Mouse (Mus musculus) layer of hippocampus, postnatal 25 days (tissue): Measurements from ENCODE around the gene Rpia. TPM values are rescaled to one million over a fixed set of nuclear protein-coding genes. Genes with fewer than 3 reads are reported as not detected.
A peak's percentile ranks its signal among the peaks of the same experiment; 100 is the strongest.
"Not testable (repeated sequence)": the region's sequence is repeated elsewhere in the genome, so short reads cannot be mapped to it uniquely, and the experiment has no call there.

ENCODE experiments used
- DNase-seq, 2 experiments: peaks; one replicate each; pipeline ENCODE4 v3.0.0; 2022; ENCODE audit warnings: mixed read lengths in 2 of 2, low spot score in 1 of 2; ENCODE audit errors: extremely low spot score in 1 of 2
- total RNA-seq, 2 experiments: library from RNA; stranded (reverse); gene quantifications; 2 replicates each; pipeline ENCODE4 v1.2.3; 2021

Rpia gene
- 10 to 100 TPM in 1 of 2 experiments, 1 to 10 TPM in 1; 9.9 to 11.6 TPM for total RNA-seq

- DNase-seq = peak; percentile 93 to 94
Measured at GRCm38 (mm10) chr6:70791824-70792535, at the start of gene Rpia. TSS of gene Rpia (minus strand) at chr6:70792232.

DNA sequence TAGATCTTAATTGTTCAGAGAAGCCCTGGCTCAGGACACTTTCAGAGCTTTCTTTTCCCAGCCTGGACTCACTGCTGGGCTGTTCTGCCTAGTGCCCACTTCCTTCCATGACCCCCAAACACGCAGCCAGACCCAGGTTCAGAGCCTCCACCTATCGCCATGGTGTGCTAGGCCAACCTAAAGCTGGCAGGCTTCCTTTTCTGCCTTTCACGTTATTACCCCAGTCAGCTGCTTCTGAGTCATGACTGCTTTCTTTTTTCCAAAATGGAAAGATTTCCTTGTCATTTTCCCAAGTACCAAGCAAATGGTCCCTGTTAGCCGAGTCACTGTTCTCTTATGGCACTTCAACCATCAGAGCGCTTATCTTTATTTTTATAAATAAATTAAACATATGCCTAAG lies 48.2 kb upstream of the Rpia start:
- no peak for DNase-seq

GRCm38 (mm10) chr6:70838532-70838931 lies 46.5 kb upstream of the Rpia start:
- no peak for DNase-seq

DNA sequence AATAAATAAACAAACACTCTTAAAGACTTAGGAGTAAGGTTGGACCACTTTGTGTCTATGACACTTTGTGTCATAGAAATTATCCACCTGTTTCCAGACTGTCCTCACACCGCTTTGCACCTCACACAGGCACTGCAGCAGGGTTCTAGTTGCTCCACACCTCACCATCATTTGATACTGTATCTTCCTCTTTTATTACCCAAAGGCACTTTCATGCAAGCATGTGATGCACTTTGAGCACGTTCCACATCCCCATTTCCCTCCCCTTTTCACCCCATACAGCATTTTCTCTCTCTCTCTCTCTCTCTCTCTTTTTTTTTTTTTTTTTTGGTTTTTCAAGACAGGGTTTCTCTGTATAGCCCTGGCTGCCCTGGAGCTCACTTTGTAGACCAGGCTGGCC lies 45.3 kb upstream of the Rpia start:
- no peak for DNase-seq

- no peak for DNase-seq
Measured at GRCm38 (mm10) chr6:70831179-70831839, 39.3 kb upstream of the Rpia start.

DNA sequence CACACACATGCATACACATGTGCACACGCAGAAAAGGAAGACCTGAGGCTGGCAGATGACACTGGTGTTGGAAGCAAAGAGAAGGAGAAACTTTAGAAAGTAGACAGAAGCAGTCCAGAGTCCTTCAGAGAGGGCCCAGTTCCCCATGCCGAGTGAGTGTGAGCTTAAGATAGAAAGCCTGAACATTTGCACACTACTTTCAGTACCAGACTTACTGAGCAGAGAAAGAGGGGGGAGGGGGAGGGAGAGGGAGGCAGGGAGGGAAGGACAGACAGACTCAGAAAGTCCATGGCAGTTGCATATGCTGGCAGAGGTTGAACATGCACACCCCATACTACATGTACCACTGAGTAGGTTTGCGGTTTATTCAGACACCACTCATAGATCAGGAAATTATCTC lies 38.5 kb upstream of the Rpia start:
- no peak for DNase-seq

GRCm38 (mm10) chr6:70829451-70829850 lies 37.4 kb upstream of the Rpia start:
- DNase-seq = no peak

DNA sequence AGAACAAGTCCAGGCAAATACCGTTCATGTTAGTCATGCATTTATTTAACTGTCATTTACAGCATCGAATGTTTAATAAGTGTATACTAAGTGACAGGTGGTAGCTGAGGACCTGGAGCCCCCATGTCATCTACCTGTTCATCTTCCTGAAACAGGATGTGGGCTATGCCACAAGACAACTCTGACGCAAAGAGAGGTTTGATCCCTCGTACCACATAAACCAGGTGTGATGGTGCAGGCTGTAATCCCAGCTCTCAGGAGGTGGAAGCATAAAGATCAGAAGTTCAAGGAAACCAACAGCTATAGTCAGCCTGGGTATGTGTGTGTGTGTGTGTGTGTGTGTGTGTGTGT lies 32.9 kb upstream of the Rpia start:
- no peak for DNase-seq

DNA sequence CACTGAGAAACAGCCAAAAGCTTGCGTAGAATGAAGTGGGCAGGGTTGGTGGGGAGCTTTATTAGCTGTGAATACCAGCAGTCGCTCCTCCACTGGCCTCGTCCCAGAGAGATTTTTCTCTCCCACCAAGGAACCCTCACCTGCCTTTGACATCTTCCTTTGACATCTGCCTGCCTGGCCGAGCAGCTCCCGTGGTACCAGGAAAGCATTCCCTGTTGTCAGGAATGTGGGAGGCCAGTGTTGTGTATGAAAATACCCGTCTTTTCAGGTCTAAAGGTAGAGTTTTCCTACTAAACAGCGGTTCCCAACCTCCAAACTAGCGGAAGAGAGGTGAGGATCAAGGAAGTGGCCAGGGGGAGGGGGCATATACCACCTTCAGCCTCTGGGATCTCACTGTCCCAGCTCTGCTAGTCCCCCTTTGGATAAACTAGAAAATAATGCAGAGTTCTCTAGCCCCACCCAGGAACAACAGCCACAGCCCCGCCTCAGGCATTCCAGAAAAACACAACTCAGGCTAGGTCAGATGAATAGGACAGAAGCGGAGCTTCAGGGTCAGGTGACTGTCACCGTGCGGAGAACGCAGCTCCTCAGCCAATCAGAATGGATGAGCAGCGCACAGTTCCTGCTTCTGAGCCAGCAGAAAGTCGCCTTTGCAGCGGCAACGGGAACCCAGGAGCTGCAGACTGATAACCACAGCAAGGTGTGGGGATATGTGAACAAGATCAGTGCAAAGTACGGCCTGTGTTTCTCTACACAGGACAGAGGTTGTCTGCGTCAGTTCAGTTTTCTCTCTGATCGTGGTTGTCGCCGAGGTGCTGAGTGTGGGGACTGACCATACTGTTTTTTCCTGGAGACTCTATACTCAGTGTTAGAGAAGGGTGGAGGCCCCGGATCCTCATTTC lies 32.3 kb upstream of the Rpia start:
- peak; percentile 43 to 54 for DNase-seq

DNA sequence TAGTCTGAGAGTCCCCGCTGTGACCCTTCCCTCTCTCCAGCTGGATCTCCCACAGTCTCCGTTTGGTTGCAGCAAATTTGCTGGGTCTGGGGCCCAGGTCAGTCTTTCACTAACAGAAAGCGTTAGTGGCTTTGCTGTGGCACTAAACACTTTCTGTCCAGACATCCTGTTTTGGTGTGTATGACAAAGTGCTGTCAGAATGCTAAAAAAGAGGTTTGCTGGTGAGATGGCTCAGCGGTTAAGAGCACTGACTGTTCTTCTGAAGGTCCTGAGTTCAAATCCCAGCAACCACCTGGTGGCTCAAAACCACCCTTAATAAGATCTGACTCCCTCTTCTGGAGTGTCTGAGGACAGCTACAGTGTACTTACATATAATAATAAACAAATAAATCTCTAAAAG lies 31.2 kb upstream of the Rpia start:
- not testable (repeated sequence) for DNase-seq

DNA sequence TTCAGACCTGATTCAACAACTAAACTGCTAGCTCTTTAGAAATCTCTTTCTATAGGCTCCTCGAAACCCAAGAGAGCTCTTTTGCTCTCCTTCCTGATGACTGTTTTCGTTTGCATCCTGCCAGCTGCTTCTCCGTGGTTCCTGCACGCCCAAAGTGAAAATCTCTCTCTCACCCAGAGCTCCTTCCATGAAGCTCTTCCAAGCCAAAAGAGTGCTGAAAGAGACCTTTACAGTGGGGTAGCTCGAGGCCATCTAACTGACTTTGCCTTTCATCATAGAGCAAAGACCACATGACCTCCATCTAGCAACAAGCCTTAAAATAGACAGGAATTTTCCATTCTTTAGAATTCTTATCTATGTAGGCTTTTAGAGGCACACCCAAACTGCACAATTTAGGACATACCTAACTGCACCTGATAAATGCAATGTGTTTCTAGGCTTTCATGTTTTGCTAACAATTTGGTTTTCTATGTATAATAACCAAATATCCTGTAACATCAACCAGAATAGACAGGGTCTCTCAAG lies 30.4 kb upstream of the Rpia start:
- no peak for DNase-seq

GRCm38 (mm10) chr6:70821566-70821965 lies 29.5 kb upstream of the Rpia start:
- DNase-seq = no peak

- DNase-seq = no peak
Measured at GRCm38 (mm10) chr6:70815471-70815870, 23.4 kb upstream of the Rpia start.

DNA sequence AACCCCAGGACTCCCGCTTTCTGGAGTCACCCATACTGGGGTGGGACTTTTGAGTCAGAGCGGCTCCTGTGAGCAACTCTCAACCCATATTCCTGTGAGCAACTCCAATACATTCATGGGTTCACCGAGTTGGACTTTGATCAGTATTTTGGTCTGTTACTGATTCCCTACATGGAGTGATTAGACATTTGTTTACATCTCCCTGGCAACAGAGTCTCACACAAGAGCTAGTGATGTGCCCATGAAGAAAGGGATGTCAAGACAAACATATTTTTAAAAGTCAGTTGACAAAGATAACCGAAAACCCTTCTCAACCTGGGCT lies 22.6 kb upstream of the Rpia start:
- no peak for DNase-seq

DNA sequence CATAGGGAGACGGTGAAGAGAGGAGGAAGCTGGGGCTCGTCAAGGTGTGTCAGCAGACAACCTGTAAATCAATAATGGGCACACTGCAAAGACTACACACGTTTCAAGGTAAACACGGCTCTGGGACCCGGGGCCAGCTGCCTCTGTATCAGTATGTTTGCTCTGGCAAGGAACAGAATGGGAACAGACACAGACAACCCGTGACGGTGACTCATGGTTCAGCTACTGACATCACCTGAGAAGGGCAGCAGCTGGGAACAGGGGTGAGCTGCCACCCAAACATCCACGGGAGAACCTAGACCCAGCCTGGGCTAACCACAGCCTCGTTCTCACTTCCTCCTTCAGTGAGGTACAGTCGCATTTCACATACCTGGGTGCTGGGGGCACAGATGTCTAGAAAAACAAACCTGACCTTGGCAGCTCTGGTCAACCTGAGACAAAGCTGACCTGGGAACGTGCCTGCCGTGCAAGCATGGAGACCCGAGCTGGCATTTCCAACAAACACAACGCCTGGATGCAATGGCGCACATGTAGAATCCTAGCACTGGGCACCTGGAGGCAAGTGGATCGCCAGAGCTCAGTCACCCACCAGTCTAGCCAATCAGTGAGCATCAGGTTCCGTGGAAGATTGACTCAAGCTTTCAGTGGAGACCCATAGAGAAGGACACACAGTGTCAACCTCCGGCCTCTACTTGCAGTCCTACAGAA lies 22.0 kb upstream of the Rpia start:
- no peak for DNase-seq

DNA sequence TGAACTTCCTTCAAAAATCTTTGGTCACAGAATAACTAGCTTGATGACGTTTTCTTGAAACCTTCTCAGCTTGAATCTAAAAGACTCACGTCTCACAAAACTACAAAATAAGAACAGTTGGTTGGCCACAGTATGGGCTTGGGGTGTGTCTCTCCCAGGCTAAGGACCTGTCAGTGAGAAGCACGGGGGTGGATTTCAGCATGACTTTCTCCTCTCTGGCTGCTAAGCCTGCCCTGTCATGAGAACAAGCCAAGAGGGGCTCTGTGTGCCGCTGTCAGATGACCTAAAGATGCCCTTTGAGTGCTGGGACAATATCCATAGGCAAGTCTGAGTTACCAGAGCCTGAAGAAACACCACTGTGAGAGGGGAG lies 20.5 kb upstream of the Rpia start:
- no peak for DNase-seq

- DNase-seq = peak; percentile 76 to 91
Measured at GRCm38 (mm10) chr6:70811557-70812525, 19.8 kb upstream of the Rpia start.

DNA sequence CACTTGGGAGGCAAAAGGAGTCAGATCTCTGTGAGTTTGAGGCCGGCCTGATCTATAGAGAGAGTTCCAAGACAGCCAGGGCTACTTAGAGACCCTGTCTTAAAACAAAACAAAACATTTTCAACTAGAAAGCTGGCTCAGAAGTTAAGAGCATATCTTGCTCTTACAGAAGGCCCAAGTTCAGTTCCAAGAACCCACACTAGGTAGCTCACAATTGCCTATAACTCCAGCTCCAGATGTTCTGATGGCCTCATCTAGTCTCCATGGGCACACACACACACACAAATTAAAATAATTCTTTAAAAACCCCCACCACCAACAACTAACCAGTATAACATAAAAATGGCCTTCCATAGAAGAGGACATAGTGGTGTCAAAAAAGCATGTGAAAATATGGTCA lies 18.5 kb upstream of the Rpia start:
- DNase-seq = no peak

DNA sequence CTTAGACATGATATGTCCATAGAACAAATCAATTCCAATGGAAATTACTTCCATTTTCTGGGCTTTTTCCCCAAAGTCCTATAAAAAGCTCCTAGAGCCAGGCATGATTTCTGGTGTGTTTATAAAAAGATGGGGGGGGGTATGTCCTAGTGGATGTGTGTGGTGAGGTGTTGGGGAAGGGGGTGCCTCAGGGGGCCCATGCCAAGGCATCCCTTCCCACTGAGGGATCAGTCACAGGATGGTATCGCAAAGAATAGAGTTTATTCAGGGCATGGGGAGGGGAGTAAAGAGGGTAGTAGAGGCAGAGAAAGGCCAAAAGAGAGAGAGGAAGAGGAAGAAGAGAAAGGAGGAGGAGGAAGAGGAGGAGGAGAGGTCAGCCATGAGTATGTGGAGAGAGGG lies 14.5 kb upstream of the Rpia start:
- no peak for DNase-seq
